Mouse (Mus musculus) neural tube, embryonic 13.5 days (tissue): Measurements from ENCODE around the gene Atp6v0e. TPM values are rescaled to one million over a fixed set of nuclear protein-coding genes. Genes with fewer than 3 reads are reported as not detected.

Experiments
- ATAC-seq: fragments of 200-750 bp; cut with Nextera tagmentation; 2 replicates; pipeline ENCODE4 v1.8.0; 2017; ENCODE audit warnings: low read depth, mild to moderate bottlenecking, moderate TSS enrichment, moderate library complexity
- H3K27ac ChIP-seq: fragments of 300-500 bp; sonication (generic); replicated peaks from 2 replicates; pipeline ENCODE4 v1.5.1; 2015; ENCODE audit warnings: moderate library complexity, mild to moderate bottlenecking, inconsistent platforms
- H3K27me3 ChIP-seq: fragments of 300-500 bp; sonication (generic); 2 replicates; pipeline ENCODE4 v1.6.1; 2015; ENCODE audit warnings: mild to moderate bottlenecking, inconsistent platforms
- H3K36me3 ChIP-seq: fragments of 300-500 bp; sonication (generic); 2 replicates; pipeline ENCODE4 v1.6.1; 2015; ENCODE audit warnings: mild to moderate bottlenecking, inconsistent platforms
- H3K4me1 ChIP-seq: fragments of 300-500 bp; sonication (generic); replicated peaks from 2 replicates; pipeline ENCODE4 v1.6.1; 2015; ENCODE audit warnings: inconsistent platforms
- H3K4me2 ChIP-seq: fragments of 300-500 bp; sonication (generic); 2 replicates; pipeline ENCODE4 v1.6.1; 2015; ENCODE audit warnings: inconsistent platforms, mild to moderate bottlenecking, moderate library complexity
- H3K4me3 ChIP-seq: fragments of 300-500 bp; sonication (generic); 2 replicates; pipeline ENCODE4 v1.5.1; 2015; ENCODE audit warnings: mild to moderate bottlenecking, inconsistent platforms
- H3K9ac ChIP-seq: fragments of 300-500 bp; sonication (generic); 2 replicates; pipeline ENCODE4 v1.6.1; 2015; ENCODE audit warnings: moderate library complexity, mild to moderate bottlenecking, inconsistent platforms
- H3K9me3 ChIP-seq: fragments of 300-500 bp; sonication (generic); 2 replicates; pipeline ENCODE4 v1.6.1; 2016; ENCODE audit warnings: inconsistent platforms
- WGBS: fragments of 180-500 bp; shearing (Covaris S2); methylation state at CpG from one replicate; pipeline ENCODE4 v1.1.7; 2015; 5-methylcytosine and 5-hydroxymethylcytosine counted together
- polyA plus RNA-seq: library from polyadenylated mRNA; unstranded; fragments of >200 nt; fragmentation: Nextera tagmentation; extraction: Ambion mirVana; gene quantifications from 2 replicates; pipeline ENCODE4 v1.2.1, GENCODE M21; 2015

Atp6v0e gene
- polyA plus RNA-seq, 1 experiment from 2014 or later, result 126 TPM

DNA sequence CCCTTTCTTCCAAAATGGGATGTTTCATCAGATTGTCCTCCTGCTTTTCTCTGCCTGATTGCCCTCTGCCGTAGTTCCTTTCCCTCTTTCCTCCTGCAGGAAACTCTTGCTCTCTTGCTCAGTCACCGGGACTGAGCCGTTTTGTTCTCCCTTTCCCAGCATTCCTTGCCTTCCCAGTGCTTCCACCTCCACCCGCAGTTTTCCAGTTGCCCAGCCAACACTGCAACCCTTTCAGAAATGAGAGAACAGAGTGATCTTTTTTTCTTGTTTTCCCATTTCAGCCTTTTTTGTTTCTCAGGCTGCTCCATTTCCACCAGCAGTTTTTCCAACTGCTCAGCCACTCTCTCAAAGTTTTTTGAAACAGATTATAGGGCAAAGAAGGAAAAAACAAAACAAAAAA lies 8.2 kb downstream of the Atp6v0e start:
- Histone ChIP-seq H3K9ac (no peak overlapping the region), H3K27me3 (0 out of 2 replicates have a peak, but pooled peaks cover 8% of the 10 kb centered on the region), H3K4me1 (peaks cover 4% of the 10 kb centered on the region; the same call in 1 of the 2 replicates), H3K36me3 (no peaks in the 10 kb centered on the region), H3K9me3 (no peaks in the 10 kb centered on the region), H3K4me3 (no peak overlapping the region), H3K27ac (no peak overlapping the region), H3K4me2 (no peak overlapping the region)
- 62% methylated on average over 4 of the region's 4 CpGs for WGBS
- ATAC-seq, result no peak

DNA sequence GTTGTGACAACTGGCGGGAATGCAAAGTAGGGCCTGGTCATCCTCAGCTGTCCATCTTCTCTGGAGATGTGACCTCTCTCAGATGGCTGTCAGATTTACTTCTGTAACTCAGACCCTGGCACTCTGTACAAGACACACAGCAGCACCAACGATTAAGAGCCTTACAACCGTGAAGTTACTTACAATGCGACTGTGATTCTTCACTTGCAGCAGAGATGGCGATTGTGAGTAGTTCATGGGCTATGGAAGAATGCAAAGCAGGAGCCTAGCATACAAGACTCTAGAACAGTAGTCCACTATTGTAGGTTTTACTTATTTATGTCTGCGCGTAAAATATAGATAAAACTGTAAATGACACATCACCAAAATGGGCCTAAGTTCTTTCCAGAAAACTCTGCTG lies 12.8 kb downstream of the Atp6v0e start:
- H3K27me3 ChIP-seq, result 0 out of 2 replicates have a peak, but pooled peaks cover 8% of the 10 kb centered on the region
- peak overlapping the region; percentile 32; the same call in 1 of the 2 replicates for H3K9ac ChIP-seq
- 0 out of 2 replicates have a peak, but pooled peaks cover 6% of the 10 kb centered on the region for H3K36me3 ChIP-seq
- peak overlapping the region; percentile 84 for H3K4me3 ChIP-seq
- no peaks in the 10 kb centered on the region for H3K9me3 ChIP-seq
- peaks cover 32% of the 10 kb centered on the region for H3K4me1 ChIP-seq
- peak overlapping the region; percentile 82 for H3K4me2 ChIP-seq
- peak overlapping the region; percentile 61 for H3K27ac ChIP-seq
- 27% methylated on average over 7 of the region's 7 CpGs for WGBS
- ATAC-seq, result peak; percentile 37

DNA sequence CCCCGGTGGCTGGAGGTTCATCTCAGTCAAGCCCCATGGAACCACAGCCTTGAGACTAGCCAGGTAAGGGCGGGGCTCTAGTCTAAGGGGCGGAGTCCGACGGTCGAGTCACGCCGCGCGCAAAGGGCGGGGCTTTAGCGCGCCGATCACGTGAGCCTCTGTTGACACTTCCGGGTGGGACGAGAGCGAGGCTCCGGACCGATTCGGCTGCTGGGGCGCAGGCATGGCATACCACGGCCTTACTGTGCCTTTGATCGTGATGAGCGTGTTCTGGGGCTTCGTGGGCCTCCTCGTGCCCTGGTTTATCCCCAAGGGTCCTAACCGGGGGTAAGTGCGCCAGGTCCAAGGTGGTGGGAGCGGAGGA lies 13.2 kb downstream of the Atp6v0e start:
- ATAC-seq, result peak; percentile 96
- peaks cover 32% of the 10 kb centered on the region for H3K4me1 ChIP-seq
- H3K4me3 ChIP-seq, result peak overlapping the region; percentile 84
- H3K27me3 ChIP-seq, result 0 out of 2 replicates have a peak, but pooled peaks cover 8% of the 10 kb centered on the region
- peak overlapping the region; percentile 84 for H3K9ac ChIP-seq
- WGBS, result 1% methylated on average over 30 of the region's 30 CpGs
- H3K27ac ChIP-seq, result peak overlapping the region; percentile 88
- H3K9me3 ChIP-seq, result no peaks in the 10 kb centered on the region
- H3K36me3 ChIP-seq, result 0 out of 2 replicates have a peak, but pooled peaks cover 6% of the 10 kb centered on the region
- H3K4me2 ChIP-seq, result peak overlapping the region; percentile 82

- Histone ChIP-seq H3K4me1 (peaks cover 32% of the 10 kb centered on the region), H3K4me2 (peak overlapping the region; percentile 82), H3K27me3 (0 out of 2 replicates have a peak, but pooled peaks cover 8% of the 10 kb centered on the region), H3K9ac (peak overlapping the region; percentile 84), H3K9me3 (no peaks in the 10 kb centered on the region), H3K4me3 (peak overlapping the region; percentile 84), H3K36me3 (0 out of 2 replicates have a peak, but pooled peaks cover 6% of the 10 kb centered on the region), H3K27ac (peak overlapping the region; percentile 88)
- ATAC-seq, result peak; percentile 89
- 4% methylated on average over 26 of the region's 26 CpGs for WGBS
Measured at GRCm38 (mm10) chr17:26676616-26677376, 13.8 kb downstream of the Atp6v0e start.

GRCm38 (mm10) chr17:26677711-26678637 lies 14.9 kb downstream of the Atp6v0e start:
- Histone ChIP-seq H3K9ac (peak overlapping the region; percentile 84), H3K4me2 (peak overlapping the region; percentile 82), H3K4me1 (peaks cover 32% of the 10 kb centered on the region), H3K9me3 (no peaks in the 10 kb centered on the region), H3K4me3 (peak overlapping the region; percentile 84), H3K36me3 (peaks cover 7% of the 10 kb centered on the region), H3K27me3 (0 out of 2 replicates have a peak, but pooled peaks cover 8% of the 10 kb centered on the region), H3K27ac (no peak overlapping the region)
- no peak for ATAC-seq
- WGBS, result 85% methylated on average over 7 of the region's 7 CpGs

GRCm38 (mm10) chr17:26681276-26681675 lies 18.2 kb downstream of the Atp6v0e start:
- ATAC-seq, result no peak
- Histone ChIP-seq H3K9ac (no peak overlapping the region), H3K9me3 (no peaks in the 10 kb centered on the region), H3K27ac (no peak overlapping the region), H3K4me1 (peaks cover 29% of the 10 kb centered on the region), H3K4me3 (no peak overlapping the region), H3K36me3 (peaks cover 30% of the 10 kb centered on the region), H3K27me3 (no peaks in the 10 kb centered on the region), H3K4me2 (no peak overlapping the region)
- whole genome bisulfite sequencing, result 84% methylated on average over 6 of the region's 6 CpGs

DNA sequence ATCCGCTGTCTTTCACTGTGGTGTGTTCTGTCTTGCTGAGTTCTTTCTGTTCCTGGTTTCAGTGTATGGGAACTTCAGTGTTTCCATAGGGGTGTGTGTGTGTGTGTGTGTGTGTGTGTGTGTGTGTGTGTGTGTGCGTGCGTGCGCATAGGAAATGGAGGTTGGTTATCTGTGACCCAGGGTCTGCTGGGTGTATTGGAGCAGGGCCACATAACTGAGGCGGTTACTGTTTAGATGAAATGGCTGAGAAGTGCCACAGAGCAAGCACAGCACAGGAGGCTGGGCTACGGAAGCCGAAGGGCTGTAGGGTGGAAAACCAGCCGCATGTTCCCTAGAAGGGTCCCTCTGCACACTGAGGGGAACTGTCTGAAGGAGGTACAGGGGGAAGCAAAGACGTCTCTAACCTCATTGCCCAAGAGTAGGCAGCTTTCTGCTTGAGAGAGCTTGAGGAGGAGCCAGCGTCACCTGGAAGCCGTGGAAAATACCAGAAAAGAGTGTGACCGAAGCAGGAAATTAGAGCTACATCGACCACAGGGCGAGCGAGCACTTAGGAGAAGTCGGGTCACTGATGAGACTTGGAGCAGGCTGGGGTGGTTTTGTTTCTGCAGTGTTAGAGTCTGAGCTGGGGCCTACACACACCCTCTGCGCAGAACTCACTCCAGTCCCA lies 23.4 kb downstream of the Atp6v0e start:
- ATAC-seq, result no peak

DNA sequence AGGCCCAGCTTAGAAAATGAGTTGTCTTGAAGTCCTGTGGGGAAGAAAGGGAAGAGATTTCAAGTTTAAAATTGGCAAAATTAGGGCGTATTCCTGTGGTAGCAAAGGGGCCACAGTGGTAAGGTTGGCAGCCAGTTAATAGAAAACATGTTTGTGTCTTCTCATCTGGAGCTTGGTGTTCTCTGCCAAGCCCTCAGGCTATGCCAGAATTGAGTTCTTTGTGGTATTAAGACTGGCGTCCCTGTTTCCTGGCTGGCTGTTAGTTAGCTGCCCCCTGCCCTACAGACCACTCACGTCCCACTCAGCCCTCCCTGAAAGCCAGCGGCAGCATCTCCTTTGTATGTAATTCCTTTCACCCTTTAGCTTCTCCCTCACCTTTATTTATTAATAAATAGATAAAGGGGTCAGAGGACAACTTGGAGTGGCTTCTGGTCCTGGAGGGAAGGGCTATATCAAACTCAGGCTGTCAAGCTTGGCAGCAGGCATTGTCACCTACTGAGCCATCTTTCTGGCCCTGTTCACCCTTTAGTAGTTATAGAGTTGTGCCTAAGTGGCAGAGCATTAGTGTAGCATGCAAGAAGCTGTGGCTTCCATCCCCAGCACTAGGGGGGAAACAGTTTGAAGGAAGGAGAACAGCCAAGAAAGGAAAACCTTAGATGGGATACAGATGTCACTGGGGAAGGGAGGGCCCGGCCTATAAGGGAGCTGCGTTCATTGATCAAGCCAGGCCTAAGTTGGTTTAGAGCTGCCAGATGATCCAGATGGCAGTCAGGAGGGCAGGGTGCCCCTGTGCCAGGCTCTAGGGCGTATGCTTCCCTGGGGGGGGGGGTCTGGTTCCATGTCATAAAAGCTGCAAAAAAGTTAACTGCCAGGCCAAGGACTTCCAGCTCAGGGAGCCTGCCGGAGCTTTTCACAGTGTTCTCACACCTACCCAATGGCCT lies 26.0 kb downstream of the Atp6v0e start:
- ATAC-seq, result 0 out of 2 replicates have a peak, but pooled peaks have one; percentile 23
- peaks cover 45% of the 10 kb centered on the region for H3K4me1 ChIP-seq
- no peaks in the 10 kb centered on the region for H3K27me3 ChIP-seq
- H3K27ac ChIP-seq, result peak overlapping the region; percentile 55
- H3K4me3 ChIP-seq, result no peak overlapping the region
- peaks cover 13% of the 10 kb centered on the region for H3K36me3 ChIP-seq
- 0 out of 2 replicates have a peak overlapping the region, but pooled peaks have one; percentile 1 for H3K9ac ChIP-seq
- no peak overlapping the region for H3K4me2 ChIP-seq
- H3K9me3 ChIP-seq, result no peaks in the 10 kb centered on the region
- WGBS, result 68% methylated on average over 8 of the region's 8 CpGs

More for the DNA sequence above, 23.4 kb downstream of the Atp6v0e start:
- Histone ChIP-seq H3K4me3 (no peak overlapping the region), H3K4me2 (no peak overlapping the region), H3K36me3 (peaks cover 25% of the 10 kb centered on the region), H3K9ac (no peak overlapping the region), H3K9me3 (no peaks in the 10 kb centered on the region), H3K27ac (no peak overlapping the region), H3K27me3 (no peaks in the 10 kb centered on the region), H3K4me1 (peaks cover 33% of the 10 kb centered on the region)
- WGBS, result 92% methylated on average over 17 of the region's 17 CpGs

DNA sequence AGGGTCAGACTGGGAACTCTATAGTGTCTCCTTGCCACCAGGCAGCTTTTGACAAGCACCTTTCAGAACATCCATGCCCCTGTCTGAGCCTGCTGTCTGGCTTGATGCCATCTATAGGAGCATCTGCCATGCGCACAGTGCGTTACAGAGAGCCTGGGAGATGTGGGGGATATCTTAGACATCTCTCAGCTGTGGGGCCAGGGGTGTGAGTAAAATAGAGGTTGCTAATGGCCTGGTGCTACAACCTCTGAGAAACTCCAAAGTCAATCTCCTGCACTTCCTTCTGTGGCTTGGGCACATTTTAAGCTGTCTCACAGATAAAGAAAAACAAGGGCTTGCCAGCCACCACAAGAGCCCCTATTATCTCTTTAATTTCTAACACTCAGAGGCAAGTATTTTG lies 26.8 kb downstream of the Atp6v0e start:
- H3K9me3 ChIP-seq, result no peaks in the 10 kb centered on the region
- peaks cover 46% of the 10 kb centered on the region for H3K4me1 ChIP-seq
- no peak for ATAC-seq
- 0 out of 2 replicates have a peak overlapping the region, but pooled peaks have one; percentile 1 for H3K9ac ChIP-seq
- H3K4me2 ChIP-seq, result no peak overlapping the region
- no peak overlapping the region for H3K4me3 ChIP-seq
- peak overlapping the region; percentile 55; the same call in 1 of the 2 replicates for H3K27ac ChIP-seq
- H3K36me3 ChIP-seq, result peaks cover 5% of the 10 kb centered on the region
- 68% methylated on average over 2 of the region's 2 CpGs for WGBS
- H3K27me3 ChIP-seq, result no peaks in the 10 kb centered on the region

- ATAC-seq, result no peak
- Histone ChIP-seq H3K27ac (peak overlapping the region; percentile 55; the same call in 1 of the 2 replicates), H3K36me3 (peaks cover 3% of the 10 kb centered on the region), H3K4me2 (no peak overlapping the region), H3K4me3 (no peak overlapping the region), H3K27me3 (no peaks in the 10 kb centered on the region), H3K9ac (no peak overlapping the region), H3K4me1 (peaks cover 46% of the 10 kb centered on the region), H3K9me3 (no peaks in the 10 kb centered on the region)
- WGBS, result 81% methylated on average over 5 of the region's 5 CpGs
Measured at GRCm38 (mm10) chr17:26690236-26690635, 27.2 kb downstream of the Atp6v0e start.
